Mouse (Mus musculus) left cerebral cortex, adult 2 months (tissue): Measurements from ENCODE around the gene Tead3. TPM values are rescaled to one million over a fixed set of nuclear protein-coding genes. Genes with fewer than 3 reads are reported as not detected.
"Not testable (repeated sequence)": the region's sequence is repeated elsewhere in the genome, so short reads cannot be mapped to it uniquely, and the experiment has no call there.

Experiments
- DNase-seq, 2 experiments: peaks; one replicate each; pipeline ENCODE4 v3.0.0; 2021 to 2022; ENCODE audit warnings: low spot score in 2 of 2, mixed read lengths in 1 of 2; ENCODE audit errors: extremely low spot score in 1 of 2
- H3K27ac ChIP-seq: fragments of 200-600 bp; 2 replicates; pipeline ENCODE4 v1.8.1; 2022
- H3K4me3 ChIP-seq: fragments of 200-600 bp; 2 replicates; pipeline ENCODE4 v1.8.1; 2022
- CTCF ChIP-seq: fragments of 200-600 bp; IDR thresholded peaks from 2 replicates; pipeline ENCODE4 v1.8.1; 2022; ENCODE audit warnings: antibody characterized with exemption, mild to moderate bottlenecking, moderate library complexity
- intact Hi-C: fragments of 180-260 bp; cut with DNase I; formaldehyde crosslinking; loops from one replicate; pipeline ENCODE4 v1.15.1; 2025
- total RNA-seq, 2 experiments: library from RNA; stranded (reverse); gene quantifications; 2 replicates each; pipeline ENCODE4 v1.2.3; 2021

Gene Tead3
- total RNA-seq, 2 experiments from 2014 or later = 2.9 to 3.0 TPM

DNA sequence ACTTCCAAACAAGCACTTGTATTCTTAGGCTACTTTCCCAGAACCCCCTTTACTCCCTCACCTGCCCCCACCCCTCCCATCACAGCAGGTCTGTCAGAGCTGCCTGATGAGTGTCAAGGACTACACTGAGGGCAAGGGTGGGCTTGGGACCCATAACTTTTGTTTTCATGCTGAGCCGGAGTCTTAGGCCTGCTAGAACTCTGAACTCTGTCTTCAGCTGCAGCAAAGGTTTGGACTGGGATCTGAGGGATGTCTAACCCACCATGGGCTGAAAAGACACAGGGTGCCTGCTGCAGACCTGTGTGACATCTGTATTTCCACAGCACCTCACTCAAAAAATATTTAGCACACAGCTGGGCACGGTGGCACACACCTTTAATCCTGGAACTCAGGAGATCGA lies 23.7 kb downstream of the Tead3 start:
- Histone ChIP-seq H3K27ac (peak overlapping the region; percentile 92), H3K4me3 (no peak overlapping the region)
- intact Hi-C loops = no loop called here
- no peak for TF ChIP-seq CTCF
- no peak for DNase-seq

- Histone ChIP-seq H3K4me3 (no peak overlapping the region), H3K27ac (no peak overlapping the region)
- intact Hi-C loops = no loop called here
- no peak for TF ChIP-seq CTCF
- no peak for DNase-seq
Measured at GRCm38 (mm10) chr17:28325751-28326150, 24.9 kb downstream of the Tead3 start.

DNA sequence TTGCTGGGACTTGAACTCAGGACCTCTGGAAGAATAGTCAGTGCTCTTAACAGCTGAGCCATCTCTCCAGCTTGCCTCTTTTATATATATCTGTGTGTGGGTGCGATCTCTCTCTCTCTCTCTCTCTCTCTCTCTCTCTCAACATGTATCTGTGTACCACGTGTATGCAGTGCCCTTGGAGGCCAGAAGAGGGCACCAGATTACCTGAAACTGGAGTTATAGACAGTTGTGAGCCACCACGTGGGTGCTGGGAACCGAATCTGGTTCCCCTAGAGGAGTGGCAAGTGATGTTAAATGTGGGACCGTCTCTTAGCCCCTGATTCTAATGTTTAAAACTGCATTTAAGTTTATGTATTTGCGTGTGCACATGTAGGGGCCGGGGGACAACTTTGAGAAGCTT lies 26.2 kb downstream of the Tead3 start:
- intact Hi-C loops, H3K4me3 ChIP-seq: not testable (repeated sequence)

GRCm38 (mm10) chr17:28323786-28324185 lies 26.8 kb downstream of the Tead3 start:
- intact Hi-C loops = no loop called here
- no peak for TF ChIP-seq CTCF
- no peak for DNase-seq
- H3K27ac ChIP-seq = no peak overlapping the region
- H3K4me3 ChIP-seq = no peak overlapping the region

More for the DNA sequence above, 26.2 kb downstream of the Tead3 start:
- DNase-seq, H3K27ac ChIP-seq: not testable (repeated sequence)

- TF ChIP-seq CTCF = no peak
- intact Hi-C loops = no loop called here
- H3K4me3 ChIP-seq = no peak overlapping the region
- H3K27ac ChIP-seq = no peak overlapping the region
- no peak for DNase-seq
Measured at GRCm38 (mm10) chr17:28321700-28322099, 28.9 kb downstream of the Tead3 start.

DNA sequence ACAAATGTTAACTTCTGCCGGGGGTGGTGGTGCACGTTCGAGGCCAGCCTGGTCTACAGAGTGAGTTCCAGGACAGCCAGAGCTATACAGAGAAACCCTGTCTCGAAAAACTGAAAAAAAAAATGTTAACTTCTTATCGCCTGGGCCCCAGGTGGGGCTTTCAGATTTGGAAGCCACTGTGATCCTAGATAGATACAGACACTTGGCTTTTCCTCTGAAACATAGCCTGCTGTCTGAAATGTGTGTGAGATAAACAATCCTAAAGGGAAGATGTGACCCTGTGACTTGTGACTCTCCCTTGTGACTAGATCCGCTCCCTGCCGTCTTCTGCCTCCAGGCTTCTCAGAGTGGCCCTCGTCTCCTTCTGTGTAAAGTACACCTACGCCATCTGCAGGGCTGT lies 32.9 kb downstream of the Tead3 start:
- Histone ChIP-seq H3K27ac (no peak overlapping the region), H3K4me3 (no peak overlapping the region)
- no peak for TF ChIP-seq CTCF
- intact Hi-C loops = no loop called here
- no peak for DNase-seq

- intact Hi-C loops = no loop called here
- TF ChIP-seq CTCF = no peak
- H3K4me3 ChIP-seq = no peak overlapping the region
- no peak for DNase-seq
- H3K27ac ChIP-seq = no peak overlapping the region
Measured at GRCm38 (mm10) chr17:28317091-28317490, 33.5 kb downstream of the Tead3 start.

DNA sequence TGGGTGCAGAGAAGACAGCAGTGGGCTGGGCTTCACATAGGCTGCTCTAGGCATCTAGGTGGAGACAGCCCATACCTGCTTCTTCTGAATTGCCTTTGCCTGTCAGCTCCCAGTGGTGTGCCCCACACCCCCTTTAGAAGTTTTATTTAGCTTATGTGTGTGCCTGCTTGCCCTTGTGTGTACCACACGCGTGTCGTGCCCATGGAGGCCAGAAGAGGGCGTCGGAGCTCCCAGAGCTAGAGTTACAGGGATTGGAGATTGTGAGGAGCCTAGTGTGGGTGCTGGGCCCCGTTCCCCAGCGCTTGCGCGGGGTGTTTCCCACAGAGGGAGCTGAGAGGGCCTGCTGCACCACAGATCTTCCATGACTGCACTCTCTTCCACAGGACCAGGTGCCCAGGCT lies 34.1 kb downstream of the Tead3 start:
- Histone ChIP-seq H3K27ac (no peak overlapping the region), H3K4me3 (no peak overlapping the region)
- intact Hi-C loops = no loop called here
- no peak; the same call in none of the 2 replicates for TF ChIP-seq CTCF
- no peak for DNase-seq

DNA sequence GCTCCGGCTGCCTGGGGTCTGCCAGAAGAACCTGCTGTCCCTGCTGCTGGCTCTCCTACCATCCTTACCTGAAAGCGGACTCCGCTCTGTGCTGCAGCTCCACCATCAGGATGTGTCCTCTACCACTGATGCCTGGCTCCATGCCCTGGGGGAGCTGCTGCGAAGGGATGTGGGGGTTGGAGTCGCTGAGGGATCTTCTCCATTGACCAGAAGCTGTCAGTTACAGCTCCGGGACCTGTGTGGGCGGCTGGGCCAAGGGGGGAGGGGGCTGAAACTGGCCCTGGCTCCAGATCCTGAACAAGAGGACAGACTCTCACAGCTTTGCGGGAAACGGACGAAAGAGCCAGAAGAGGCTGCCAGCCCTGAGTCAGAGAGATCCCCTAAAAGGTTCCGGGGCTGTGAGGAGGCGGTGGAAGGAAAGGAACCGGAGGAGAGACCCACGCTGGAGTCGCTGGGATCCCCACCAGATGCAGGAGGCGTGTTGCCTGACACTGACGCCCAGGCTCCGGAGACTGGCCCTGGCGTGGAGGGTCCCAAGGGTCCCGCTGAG lies 34.9 kb downstream of the Tead3 start:
- intact Hi-C loops = no loop called here
- no peak for DNase-seq
- H3K4me3 ChIP-seq = no peak overlapping the region
- no peak for TF ChIP-seq CTCF
- H3K27ac ChIP-seq = no peak overlapping the region

DNA sequence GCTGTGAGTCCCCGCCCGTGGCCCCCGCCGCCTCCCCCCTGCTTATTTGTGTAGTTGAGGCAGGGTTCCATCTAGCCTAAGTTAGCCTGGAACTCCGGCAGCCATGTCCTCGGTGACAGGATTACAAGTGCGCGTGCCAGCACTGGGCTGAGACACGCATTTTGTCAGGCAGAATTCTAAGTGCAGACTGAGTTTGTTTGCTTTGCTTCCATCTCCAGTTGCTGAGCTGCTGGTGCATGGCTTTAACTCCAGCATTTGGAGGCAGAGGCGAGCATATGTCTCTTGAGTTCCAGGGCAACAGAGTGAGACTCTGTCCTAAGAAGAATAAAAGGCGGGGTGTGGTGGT lies 36.8 kb downstream of the Tead3 start:
- H3K27ac ChIP-seq = peak overlapping the region; percentile 62
- peak overlapping the region; percentile 74 for H3K4me3 ChIP-seq
- TF ChIP-seq CTCF = no peak
- no peak for DNase-seq
- intact Hi-C loops = no loop called here

DNA sequence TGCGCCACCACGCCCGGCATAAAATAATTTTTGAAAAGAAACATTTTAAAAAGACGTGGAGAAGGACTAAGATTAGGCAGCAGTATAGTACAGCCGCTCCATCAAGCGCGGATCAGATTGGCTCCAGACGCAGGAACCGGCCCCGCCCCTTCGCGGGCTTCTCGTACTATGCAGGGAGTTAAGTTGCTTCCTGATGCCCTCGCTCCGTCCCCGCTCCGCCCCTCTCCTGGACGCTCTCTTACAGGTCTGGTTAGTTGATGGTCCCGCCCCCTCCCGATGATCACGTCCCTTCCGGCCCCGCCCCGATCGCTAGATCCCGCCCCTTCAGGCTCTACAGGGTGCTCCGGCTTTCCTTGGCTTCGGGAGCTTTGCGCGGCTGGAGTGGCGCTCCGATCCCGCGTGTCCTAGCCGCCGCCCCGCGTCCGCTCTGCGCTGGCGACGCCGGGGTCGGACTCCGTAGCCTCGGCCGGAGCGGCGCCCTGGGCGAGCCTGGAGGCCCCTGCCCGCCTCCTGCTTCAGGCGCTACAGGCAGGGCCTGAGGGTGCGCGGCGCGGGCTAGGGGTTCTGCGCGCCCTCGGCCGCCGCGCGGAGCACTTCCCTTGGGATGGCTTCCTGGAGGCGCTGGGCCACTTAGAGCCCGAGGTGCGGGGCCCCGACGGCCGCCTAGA lies 37.3 kb downstream of the Tead3 start, which contains the start of gene Fance:
Gene Fance, plus strand, starts transcription at position 308 of the 668 bp plus-strand sequence.
- peak within 1 kb of the TSS; percentile 62 for H3K27ac ChIP-seq
- peak; percentile 85 to 93 for DNase-seq
- intact Hi-C loops = no loop called here
- peak within 1 kb of the TSS; percentile 74 for H3K4me3 ChIP-seq
- TF ChIP-seq CTCF = no peak; the same call in 1 of the 2 replicates

- H3K4me3 ChIP-seq = peak overlapping the region; percentile 74
- no peak overlapping the region for H3K27ac ChIP-seq
- intact Hi-C loops = no loop called here
- no peak for DNase-seq
- TF ChIP-seq CTCF = peak; percentile 30
Measured at GRCm38 (mm10) chr17:28312232-28313211, 38.1 kb downstream of the Tead3 start.
